Mouse (Mus musculus): ENCODE data around the gene Lif.

DNA sequence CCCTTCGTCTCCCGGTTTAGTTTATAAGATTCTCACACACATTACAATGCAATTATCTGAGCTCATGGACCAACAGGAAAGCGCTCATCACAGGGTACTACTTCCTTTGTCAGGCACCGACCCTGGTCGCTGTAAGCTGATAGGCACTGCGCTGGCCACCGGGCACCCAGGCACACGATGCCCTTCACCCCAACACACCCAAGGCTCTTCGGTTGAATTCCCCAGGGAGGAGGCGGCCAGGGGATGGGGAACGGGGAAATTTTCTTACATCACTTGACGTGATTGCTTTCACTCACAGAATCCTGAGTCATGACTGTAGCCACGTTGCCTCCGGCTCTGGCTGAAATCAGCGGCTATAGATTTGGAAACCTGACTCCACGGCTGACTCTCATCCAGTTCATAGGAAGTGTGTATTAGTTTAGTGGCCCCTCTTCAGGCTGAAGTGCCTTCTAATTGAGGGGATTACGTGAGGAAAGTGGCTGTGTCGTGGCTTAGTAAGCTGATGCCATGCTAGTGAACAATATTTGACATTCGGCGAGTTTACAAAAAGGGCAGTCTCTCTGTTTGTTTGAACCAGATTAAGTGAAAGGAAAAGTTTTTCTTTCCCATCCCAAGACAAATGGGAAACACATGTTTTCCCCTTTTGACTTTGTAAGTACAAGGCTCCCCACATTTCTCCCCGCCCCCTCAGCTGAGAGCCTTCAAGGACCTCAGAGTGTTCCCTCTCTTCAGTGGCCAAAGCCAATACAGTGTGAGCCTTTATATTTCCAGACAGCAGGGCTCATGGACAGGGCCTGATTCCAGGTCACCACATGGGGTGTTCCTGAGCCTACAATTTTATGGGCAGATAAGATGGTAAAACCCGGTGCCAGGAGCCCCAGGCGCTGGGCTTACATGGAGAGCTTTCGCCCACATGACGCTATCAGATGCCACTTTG, 51.4 kb downstream of the Lif start:
- TF ChIP-seq CTCF (IDR thresholded peaks at IDR 0.05; ENCODE audit: low read depth, low read length), result no peak
- TF ChIP-seq POLR2A (IDR thresholded peaks at IDR 0.05; ENCODE audit: borderline replicate concordance, low read depth, low read length), result no peak

Measured in bone marrow macrophage, adult 2 months (primary cell).